Mouse (Mus musculus) brain, embryonic 18.5 days (tissue): ENCODE results near the gene Mansc1.
"Not testable (repeated sequence)": the region's sequence is repeated elsewhere in the genome, so short reads cannot be mapped to it uniquely, and the experiment has no call there.

ENCODE experiments used
- DNase-seq: peaks from one replicate; pipeline ENCODE4 v3.0.0-alpha.2; 2012; ENCODE audit warnings: low read depth, low spot score

Gene Mansc1

GRCm38 (mm10) chr6:134631947-134632687 is at the start of gene Mansc1:
Mansc1 (minus strand) TSS chr6:134632488.
- DNase-seq: no peak

GRCm38 (mm10) chr6:134679330-134679729 is 47.0 kb upstream of the Mansc1 start:
- DNase-seq: not testable (repeated sequence)

- DNase-seq: no peak
Observed at GRCm38 (mm10) chr6:134678037-134678436, 45.7 kb upstream of the Mansc1 start.

- DNase-seq: no peak
Observed at GRCm38 (mm10) chr6:134677504-134677903, 45.2 kb upstream of the Mansc1 start.

- not testable (repeated sequence) for DNase-seq
Observed at GRCm38 (mm10) chr6:134673712-134674111, 41.4 kb upstream of the Mansc1 start.

GRCm38 (mm10) chr6:134670881-134671411 is 38.7 kb upstream of the Mansc1 start:
- no peak for DNase-seq

- DNase-seq: no peak
Observed at GRCm38 (mm10) chr6:134669179-134669865, 37.0 kb upstream of the Mansc1 start.

GRCm38 (mm10) chr6:134668519-134668918 is 36.2 kb upstream of the Mansc1 start:
- DNase-seq: no peak

GRCm38 (mm10) chr6:134665817-134666216 is 33.5 kb upstream of the Mansc1 start:
- no peak for DNase-seq

GRCm38 (mm10) chr6:134664573-134664972 is 32.3 kb upstream of the Mansc1 start:
- no peak for DNase-seq

- DNase-seq: no peak
Observed at GRCm38 (mm10) chr6:134660714-134661406, 28.6 kb upstream of the Mansc1 start.

GRCm38 (mm10) chr6:134659108-134659958 is 27.0 kb upstream of the Mansc1 start:
- peak; percentile 22 for DNase-seq

GRCm38 (mm10) chr6:134656527-134656926 is 24.2 kb upstream of the Mansc1 start:
- no peak for DNase-seq

GRCm38 (mm10) chr6:134648356-134648755 is 16.1 kb upstream of the Mansc1 start:
- DNase-seq: no peak

- no peak for DNase-seq
Observed at GRCm38 (mm10) chr6:134647621-134648020, 15.3 kb upstream of the Mansc1 start.

GRCm38 (mm10) chr6:134646835-134647234 is 14.5 kb upstream of the Mansc1 start:
- no peak for DNase-seq

GRCm38 (mm10) chr6:134643296-134643695 is 11.0 kb upstream of the Mansc1 start:
- no peak for DNase-seq

GRCm38 (mm10) chr6:134641738-134642446 is 9.6 kb upstream of the Mansc1 start:
- DNase-seq: no peak

- DNase-seq: peak; percentile 85
Observed at GRCm38 (mm10) chr6:134640485-134641475, 8.5 kb upstream of the Mansc1 start.
